Mouse (Mus musculus) limb, embryonic 13.5 days (tissue): ENCODE measurements at regions not wholly inside any gene's neighbourhood (a gene's known extent, or its start where the extent isn't known, plus 50 kb on each side); places are given as distances from the start of the nearest gene placed in this dataset.

ENCODE experiments used
- ATAC-seq: fragments of 200-750 bp; cut with Nextera tagmentation; 2 replicates; pipeline ENCODE4 v1.8.0; 2017; ENCODE audit warnings: low read depth, moderate number of reproducible peaks, moderate TSS enrichment; ENCODE audit not compliant: low FRiP score
- H3K27ac ChIP-seq: fragments of 300-500 bp; sonication (generic); 2 replicates; pipeline ENCODE4 v1.5.1; 2015; ENCODE audit warnings: inconsistent platforms, mild to moderate bottlenecking, moderate library complexity
- H3K27me3 ChIP-seq: fragments of 300-500 bp; sonication (generic); 2 replicates; pipeline ENCODE4 v1.6.1; 2015; ENCODE audit warnings: mild to moderate bottlenecking, inconsistent platforms
- H3K36me3 ChIP-seq: fragments of 300-500 bp; sonication (generic); 2 replicates; pipeline ENCODE4 v1.6.1; 2015; ENCODE audit warnings: inconsistent platforms, mild to moderate bottlenecking, moderate library complexity
- H3K4me1 ChIP-seq: fragments of 300-500 bp; sonication (generic); 2 replicates; pipeline ENCODE4 v1.6.1; 2015; ENCODE audit warnings: inconsistent platforms
- H3K4me2 ChIP-seq: fragments of 300-500 bp; sonication (generic); replicated peaks from 2 replicates; pipeline ENCODE4 v1.6.1; 2015; ENCODE audit warnings: inconsistent platforms, mild to moderate bottlenecking, moderate library complexity
- H3K4me3 ChIP-seq: fragments of 300-500 bp; sonication (generic); 2 replicates; pipeline ENCODE4 v1.5.1; 2015; ENCODE audit warnings: moderate library complexity, mild to moderate bottlenecking, inconsistent platforms
- H3K9ac ChIP-seq: fragments of 300-500 bp; sonication (generic); 2 replicates; pipeline ENCODE4 v1.6.1; 2015; ENCODE audit warnings: mild to moderate bottlenecking, inconsistent platforms
- H3K9me3 ChIP-seq: fragments of 300-500 bp; sonication (generic); 2 replicates; pipeline ENCODE4 v1.6.1; 2016; ENCODE audit warnings: inconsistent platforms
- WGBS: fragments of 180-500 bp; shearing (Covaris S2); methylation state at CpG from one replicate; pipeline ENCODE4 v1.1.7; 2015; 5-methylcytosine and 5-hydroxymethylcytosine counted together

- Histone ChIP-seq H3K4me1 (0 out of 2 replicates have a peak, but pooled peaks cover 2% of the 10 kb centered on the region), H3K27ac (no peak overlapping the region), H3K36me3 (no peaks in the 10 kb centered on the region), H3K4me3 (no peak overlapping the region), H3K27me3 (no peaks in the 10 kb centered on the region), H3K9ac (no peak overlapping the region), H3K4me2 (0 out of 2 replicates have a peak overlapping the region, but pooled peaks have one; percentile 19), H3K9me3 (no peaks in the 10 kb centered on the region)
- ATAC-seq, result no peak
- WGBS, result 59% methylated on average over 10 of the region's 10 CpGs
Measured at GRCm38 (mm10) chr4:99600741-99601140, 55.4 kb upstream of the Foxd3 start.

GRCm38 (mm10) chr4:99601463-99601862 lies 54.6 kb upstream of the Foxd3 start:
- Histone ChIP-seq H3K4me3 (no peak overlapping the region), H3K4me1 (0 out of 2 replicates have a peak, but pooled peaks cover 2% of the 10 kb centered on the region), H3K27me3 (no peaks in the 10 kb centered on the region), H3K4me2 (no peak overlapping the region), H3K36me3 (no peaks in the 10 kb centered on the region), H3K27ac (no peak overlapping the region), H3K9me3 (no peaks in the 10 kb centered on the region), H3K9ac (no peak overlapping the region)
- 35% methylated on average over 6 of the region's 6 CpGs for WGBS
- no peak for ATAC-seq
